Mouse (Mus musculus) neural tube, embryonic 11.5 days (tissue): Measurements from ENCODE around the gene Hoxd9. TPM values are rescaled to one million over a fixed set of nuclear protein-coding genes. Genes with fewer than 3 reads are reported as not detected.

Experiments
- ATAC-seq: fragments of 200-750 bp; cut with Nextera tagmentation; 2 replicates; pipeline ENCODE4 v1.8.0; 2017; ENCODE audit warnings: moderate number of reproducible peaks, mild to moderate bottlenecking, moderate TSS enrichment, moderate library complexity; ENCODE audit not compliant: insufficient read depth, low FRiP score, low TSS enrichment
- DNase-seq: peaks from one replicate; pipeline ENCODE4 v3.0.0-alpha.2; 2015; ENCODE audit warnings: low spot score
- H3K27ac ChIP-seq: fragments of 300-500 bp; sonication (generic); 2 replicates; pipeline ENCODE4 v1.5.1; 2014; ENCODE audit warnings: low read depth, mild to moderate bottlenecking, low read length
- H3K27me3 ChIP-seq: fragments of 300-500 bp; sonication (generic); 2 replicates; pipeline ENCODE4 v1.6.1; 2014; ENCODE audit warnings: mild to moderate bottlenecking, low read length, mixed read lengths; ENCODE audit not compliant: control insufficient read depth, insufficient read depth
- H3K36me3 ChIP-seq: fragments of 300-500 bp; sonication (generic); 2 replicates; pipeline ENCODE4 v1.6.1; 2014; ENCODE audit warnings: mild to moderate bottlenecking, low read length, moderate library complexity, mixed read lengths; ENCODE audit not compliant: control insufficient read depth, insufficient read depth
- H3K4me1 ChIP-seq: fragments of 300-500 bp; sonication (generic); 2 replicates; pipeline ENCODE4 v1.6.1; 2014; ENCODE audit warnings: low read length, mixed read lengths; ENCODE audit not compliant: control insufficient read depth, insufficient read depth
- H3K4me2 ChIP-seq: fragments of 300-500 bp; sonication (generic); 2 replicates; pipeline ENCODE4 v1.6.1; 2014; ENCODE audit warnings: low read depth, mild to moderate bottlenecking, moderate library complexity
- H3K4me3 ChIP-seq: fragments of 300-500 bp; sonication (generic); 2 replicates; pipeline ENCODE4 v1.5.1; 2014; ENCODE audit warnings: low read depth, low read length
- H3K9ac ChIP-seq: fragments of 300-500 bp; sonication (generic); 2 replicates; pipeline ENCODE4 v1.6.1; 2014; ENCODE audit warnings: mild to moderate bottlenecking, low read length
- H3K9me3 ChIP-seq: fragments of 300-500 bp; sonication (generic); 2 replicates; pipeline ENCODE4 v1.6.1; 2016; ENCODE audit warnings: low read length; ENCODE audit not compliant: control insufficient read depth
- WGBS: fragments of 180-500 bp; shearing (Covaris S2); extraction: QIAGEN DNeasy Blood & Tissue Kit; methylation state at CpG from one replicate; pipeline ENCODE4 v1.1.7; 2014; 5-methylcytosine and 5-hydroxymethylcytosine counted together
- polyA plus RNA-seq: library from polyadenylated mRNA; unstranded; fragments of >200 nt; fragmentation: Nextera tagmentation; extraction: Ambion mirVana; gene quantifications from 2 replicates; pipeline ENCODE4 v1.2.1, GENCODE M21; 2014

The Hoxd9 gene
- polyA plus RNA-seq, 1 experiment from 2014 or later = 14.3 TPM

DNA sequence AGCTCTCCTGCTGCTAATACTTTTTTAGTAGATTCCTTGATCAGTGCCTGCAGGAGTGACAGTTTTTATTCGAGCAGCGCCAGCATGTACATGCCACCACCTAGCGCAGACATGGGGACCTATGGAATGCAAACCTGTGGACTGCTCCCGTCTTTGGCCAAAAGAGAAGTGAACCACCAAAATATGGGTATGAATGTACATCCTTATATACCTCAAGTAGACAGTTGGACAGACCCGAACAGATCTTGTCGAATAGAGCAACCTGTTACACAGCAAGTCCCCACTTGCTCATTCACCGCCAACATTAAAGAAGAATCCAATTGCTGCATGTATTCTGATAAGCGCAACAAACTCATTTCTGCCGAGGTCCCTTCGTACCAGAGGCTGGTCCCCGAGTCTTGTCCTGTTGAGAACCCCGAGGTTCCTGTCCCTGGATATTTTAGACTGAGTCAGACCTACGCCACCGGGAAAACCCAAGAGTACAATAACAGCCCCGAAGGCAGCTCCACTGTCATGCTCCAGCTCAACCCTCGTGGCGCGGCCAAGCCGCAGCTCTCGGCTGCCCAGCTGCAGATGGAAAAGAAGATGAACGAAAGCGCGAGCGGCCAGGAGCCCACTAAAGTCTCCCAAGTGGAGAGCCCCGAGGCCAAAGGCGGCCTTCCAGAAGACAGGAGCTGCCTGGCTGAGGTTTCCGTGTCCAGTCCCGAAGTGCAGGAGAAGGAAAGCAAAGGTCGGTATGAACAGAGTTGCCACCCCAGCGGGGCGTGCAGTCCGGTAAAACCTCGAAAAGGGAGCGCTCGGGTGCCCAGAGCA is 5.3 kb upstream of the Hoxd9 start:
- peak overlapping the region; percentile 65 for H3K27ac ChIP-seq
- WGBS = 4% methylated on average over 35 of the region's 35 CpGs
- no peaks in the 10 kb centered on the region for H3K9me3 ChIP-seq

DNA sequence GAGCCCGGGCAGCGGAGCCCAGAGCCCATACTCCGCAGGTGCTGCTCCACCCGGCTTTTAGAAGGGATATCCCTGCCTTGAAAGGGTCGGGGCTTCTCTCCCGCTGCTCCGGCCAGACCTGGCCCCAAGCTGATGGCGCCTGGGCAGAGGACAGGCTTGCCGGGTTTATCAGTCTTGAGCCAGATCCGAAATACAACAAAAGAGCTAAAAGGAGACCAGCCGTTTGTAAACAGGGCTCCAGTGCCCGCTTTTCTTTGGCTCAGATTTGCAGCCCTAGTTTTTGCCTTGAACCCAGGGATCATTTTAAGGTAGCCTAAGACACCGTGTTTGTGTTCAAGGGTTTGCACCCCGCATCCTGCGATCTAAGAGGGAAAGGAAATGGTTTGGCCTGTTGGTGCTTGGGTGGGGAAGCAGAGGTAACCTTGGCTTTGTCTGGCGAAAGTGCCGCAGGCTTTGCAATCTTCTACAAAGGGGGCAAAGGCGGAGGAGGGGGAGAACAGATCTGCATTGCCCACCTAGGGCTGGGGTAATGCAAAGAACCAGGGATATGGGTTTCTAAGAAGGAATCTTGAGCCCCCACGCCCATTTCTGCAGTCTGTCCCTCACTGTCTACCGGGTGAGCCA is 4.6 kb upstream of the Hoxd9 start:
- ATAC-seq (no peak), DNase-seq (peak; percentile 49)
- peak overlapping the region; percentile 65 for H3K4me2 ChIP-seq
- H3K4me1 ChIP-seq = 0 out of 2 replicates have a peak, but pooled peaks cover 5% of the 10 kb centered on the region
- peak overlapping the region; percentile 46 for H3K4me3 ChIP-seq
- no peaks in the 10 kb centered on the region for H3K9me3 ChIP-seq
- H3K9ac ChIP-seq = peak overlapping the region; percentile 62
- peaks cover 86% of the 10 kb centered on the region for H3K27me3 ChIP-seq
- WGBS = under 1% methylated on average over 20 of the region's 20 CpGs
- H3K36me3 ChIP-seq = no peaks in the 10 kb centered on the region
- peak overlapping the region; percentile 65 for H3K27ac ChIP-seq

More for the DNA sequence above, 5.3 kb upstream of the Hoxd9 start:
- H3K36me3 ChIP-seq = no peaks in the 10 kb centered on the region
- H3K4me1 ChIP-seq = 0 out of 2 replicates have a peak, but pooled peaks cover 5% of the 10 kb centered on the region
- peak overlapping the region; percentile 46 for H3K4me3 ChIP-seq
- DNase-seq = no peak
- peaks cover 87% of the 10 kb centered on the region for H3K27me3 ChIP-seq
- H3K4me2 ChIP-seq = peak overlapping the region; percentile 65
- H3K9ac ChIP-seq = peak overlapping the region; percentile 62
- ATAC-seq = peak; percentile 35

DNA sequence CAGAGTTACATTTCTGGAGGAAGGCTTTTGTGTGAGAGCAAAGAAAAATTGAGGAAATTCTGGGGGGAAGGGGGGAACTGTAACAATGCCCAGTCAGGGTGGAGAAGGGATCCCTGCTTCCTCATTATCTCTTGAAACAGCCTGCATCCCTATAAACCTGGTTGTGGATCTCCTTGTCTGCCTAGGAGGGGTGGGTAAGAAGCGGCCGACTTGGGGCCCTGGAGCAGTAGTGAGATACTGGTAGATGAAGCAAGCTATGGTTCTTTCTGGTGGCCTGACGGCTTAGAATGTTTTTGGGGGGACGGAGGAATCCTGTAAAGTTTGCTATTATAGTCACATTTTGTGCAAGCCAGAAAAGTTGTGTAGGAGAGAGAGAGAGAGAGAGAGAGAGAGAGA is 4.1 kb upstream of the Hoxd9 start:
- WGBS = 1% methylated on average over 4 of the region's 4 CpGs
- Histone ChIP-seq H3K27ac (no peak overlapping the region), H3K9ac (peak overlapping the region; percentile 62)

DNA sequence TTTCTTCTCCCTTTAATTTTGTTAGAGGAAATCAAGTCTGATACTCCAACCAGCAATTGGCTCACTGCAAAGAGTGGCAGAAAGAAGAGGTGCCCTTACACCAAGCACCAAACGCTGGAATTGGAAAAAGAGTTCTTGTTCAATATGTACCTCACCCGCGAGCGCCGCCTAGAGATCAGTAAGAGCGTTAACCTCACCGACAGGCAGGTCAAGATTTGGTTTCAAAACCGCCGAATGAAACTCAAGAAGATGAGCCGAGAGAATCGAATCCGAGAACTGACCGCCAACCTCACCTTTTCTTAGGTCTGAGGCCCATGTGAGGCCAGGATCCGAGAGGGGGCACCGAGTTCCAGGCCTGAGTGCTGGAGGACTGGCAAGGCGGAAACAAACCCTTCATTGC is 3.5 kb upstream of the Hoxd9 start:
- H3K9me3 ChIP-seq = no peaks in the 10 kb centered on the region
- H3K36me3 ChIP-seq = no peaks in the 10 kb centered on the region
- peak overlapping the region; percentile 46; the same call in 1 of the 2 replicates for H3K4me3 ChIP-seq
- H3K27me3 ChIP-seq = peaks cover 86% of the 10 kb centered on the region
- ATAC-seq (no peak), DNase-seq (peak; percentile 72)
- WGBS = under 1% methylated on average over 16 of the region's 16 CpGs
- no peak overlapping the region for H3K27ac ChIP-seq
- peak overlapping the region; percentile 62; the same call in 1 of the 2 replicates for H3K9ac ChIP-seq
- H3K4me2 ChIP-seq = peak overlapping the region; percentile 76
- 0 out of 2 replicates have a peak, but pooled peaks cover 5% of the 10 kb centered on the region for H3K4me1 ChIP-seq

More for the DNA sequence above, 4.1 kb upstream of the Hoxd9 start:
- ATAC-seq = no peak
- H3K4me3 ChIP-seq = peak overlapping the region; percentile 46
- H3K4me1 ChIP-seq = 0 out of 2 replicates have a peak, but pooled peaks cover 5% of the 10 kb centered on the region
- no peaks in the 10 kb centered on the region for H3K36me3 ChIP-seq
- peak overlapping the region; percentile 65 for H3K4me2 ChIP-seq
- DNase-seq = peak; percentile 23
- no peaks in the 10 kb centered on the region for H3K9me3 ChIP-seq
- H3K27me3 ChIP-seq = peaks cover 86% of the 10 kb centered on the region

DNA sequence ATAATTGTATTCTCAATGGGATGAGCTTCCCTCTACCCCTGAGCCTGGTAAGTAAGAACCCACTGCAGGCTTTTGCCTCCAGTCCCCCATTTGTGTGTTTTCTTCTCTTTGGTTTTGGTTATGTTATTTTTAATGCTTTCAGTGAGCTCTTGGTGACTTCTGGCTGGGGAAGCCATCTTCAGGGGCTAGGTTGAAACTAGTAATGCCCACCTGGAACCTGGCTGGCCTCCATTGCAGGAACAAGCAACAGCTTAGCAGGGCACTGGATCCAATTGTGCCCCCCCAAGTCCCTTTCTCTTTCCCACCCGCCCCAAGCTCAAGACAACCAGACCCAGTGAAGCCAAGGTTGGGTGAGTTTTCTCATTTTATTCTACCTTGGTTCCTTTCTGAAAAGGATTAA is 2.1 kb upstream of the Hoxd9 start:
- Histone ChIP-seq H3K36me3 (no peaks in the 10 kb centered on the region), H3K4me2 (peak overlapping the region; percentile 76), H3K4me3 (no peak overlapping the region), H3K27me3 (peaks cover 86% of the 10 kb centered on the region), H3K27ac (no peak overlapping the region), H3K9ac (peak overlapping the region; percentile 89; the same call in 1 of the 2 replicates), H3K9me3 (no peaks in the 10 kb centered on the region), H3K4me1 (peaks cover 8% of the 10 kb centered on the region; the same call in 1 of the 2 replicates)
- ATAC-seq (no peak), DNase-seq (no peak)
- WGBS = 0% methylated on average over 1 of the region's 1 CpGs

DNA sequence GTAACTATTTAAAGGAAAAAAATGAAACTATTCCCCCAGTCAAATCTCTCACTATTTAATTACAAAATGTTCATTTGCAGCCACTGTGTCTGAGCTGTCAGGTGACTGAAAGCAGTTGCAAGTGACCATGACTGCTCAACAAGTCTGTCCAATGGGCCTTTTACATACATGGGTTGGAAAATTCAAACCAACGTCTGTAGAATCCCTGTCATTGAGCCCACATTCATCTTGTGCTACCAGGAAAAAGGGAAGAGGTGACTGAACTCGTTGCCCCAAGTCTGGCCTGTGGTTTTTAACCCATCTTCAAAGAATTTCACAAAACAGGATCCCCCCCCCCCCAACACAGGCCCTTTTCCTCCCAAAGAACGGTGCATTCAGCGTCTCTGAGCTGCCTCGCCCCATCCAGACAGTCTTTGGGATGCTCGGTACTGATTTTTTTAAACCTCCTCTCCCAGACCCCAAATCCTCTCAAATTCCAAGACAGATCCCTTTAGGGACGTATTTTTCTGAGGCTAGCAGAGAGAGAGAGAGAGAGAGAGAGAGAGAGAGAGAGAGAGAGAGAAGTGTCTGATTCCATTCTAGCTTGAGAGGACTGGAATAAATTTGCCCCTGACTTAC is 1.6 kb upstream of the Hoxd9 start:
- no peaks in the 10 kb centered on the region for H3K9me3 ChIP-seq
- 4% methylated on average over 7 of the region's 7 CpGs for WGBS
- peak overlapping the region; percentile 63 for H3K4me3 ChIP-seq
- peak overlapping the region; percentile 83 for H3K27ac ChIP-seq
- ATAC-seq = no peak
- DNase-seq = no peak
- peak overlapping the region; percentile 76 for H3K4me2 ChIP-seq
- no peaks in the 10 kb centered on the region for H3K36me3 ChIP-seq
- H3K27me3 ChIP-seq = peaks cover 90% of the 10 kb centered on the region
- H3K4me1 ChIP-seq = peaks cover 8% of the 10 kb centered on the region; the same call in 1 of the 2 replicates
- peak overlapping the region; percentile 89 for H3K9ac ChIP-seq

DNA sequence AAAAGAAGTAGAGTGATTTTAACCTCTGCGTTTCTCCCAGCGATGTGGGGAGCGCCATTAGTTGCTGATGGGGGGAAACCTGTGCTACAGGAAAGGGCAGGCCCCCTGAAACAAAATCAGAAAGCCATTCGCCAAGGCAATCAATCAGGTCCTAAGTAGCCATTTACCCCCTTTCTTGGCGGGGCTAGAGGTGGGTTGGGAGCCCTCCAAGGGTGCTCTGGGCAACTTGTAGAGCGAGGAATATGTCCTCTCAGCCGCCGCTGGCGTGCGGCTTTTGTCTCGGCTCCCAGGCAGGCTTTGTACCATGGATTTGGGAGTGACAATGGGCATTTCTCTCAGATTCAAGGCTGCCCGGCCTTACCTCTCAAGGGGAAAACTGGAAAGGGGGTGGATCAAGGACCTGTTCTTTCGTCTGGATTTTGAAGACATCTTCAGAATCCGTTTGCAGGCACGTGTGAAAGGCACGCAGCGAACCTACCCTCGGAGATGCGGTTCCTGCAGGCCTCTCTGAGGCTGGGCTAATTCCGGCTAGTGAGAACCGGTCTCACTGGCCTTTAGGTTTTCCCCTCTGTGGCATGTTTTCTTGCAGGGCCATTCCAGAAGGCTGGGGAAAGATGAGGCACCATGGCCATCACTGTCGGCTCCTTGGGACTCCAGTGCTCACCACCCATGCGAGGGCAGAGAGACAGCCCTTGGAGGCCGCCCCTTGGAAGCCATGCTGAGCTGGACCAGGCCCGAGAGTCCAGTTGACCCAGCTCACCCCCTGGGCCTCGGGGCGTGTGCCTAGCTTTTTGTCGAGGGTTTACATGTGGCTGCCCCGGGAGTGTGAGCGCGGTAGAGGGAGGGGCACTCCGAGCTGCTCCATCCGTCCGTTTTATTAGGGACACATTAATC is 838 bp upstream of the Hoxd9 start:
- Histone ChIP-seq H3K4me2 (peak overlapping the region; percentile 76), H3K36me3 (no peaks in the 10 kb centered on the region), H3K9ac (peak overlapping the region; percentile 89), H3K27ac (peak overlapping the region; percentile 83), H3K27me3 (peaks cover 87% of the 10 kb centered on the region), H3K4me3 (peak overlapping the region; percentile 63), H3K4me1 (peaks cover 8% of the 10 kb centered on the region; the same call in 1 of the 2 replicates), H3K9me3 (no peaks in the 10 kb centered on the region)
- WGBS = 1% methylated on average over 34 of the region's 34 CpGs
- ATAC-seq = no peak
- DNase-seq = peak; percentile 56
